Mouse (Mus musculus) layer of hippocampus, postnatal 14 days (tissue): Measurements from ENCODE around the gene Pnkd. TPM values are rescaled to one million over a fixed set of nuclear protein-coding genes. Genes with fewer than 3 reads are reported as not detected.
"Not testable (repeated sequence)": the region's sequence is repeated elsewhere in the genome, so short reads cannot be mapped to it uniquely, and the experiment has no call there.

Experiments
- DNase-seq, 2 experiments: peaks; one replicate each; pipeline ENCODE4 v3.0.0; 2021 to 2022; ENCODE audit warnings: low spot score in 2 of 2, mixed read lengths in 1 of 2
- total RNA-seq, 2 experiments: library from RNA; stranded (reverse); gene quantifications; 2 replicates each; pipeline ENCODE4 v1.2.3; 2021

Gene Pnkd
- total RNA-seq, 2 experiments from 2014 or later, result 143 to 157 TPM

- DNase-seq, result no peak
These were observed 36.7 kb downstream of the Pnkd start for GRCm38 (mm10) chr1:74321396-74321795.

DNA sequence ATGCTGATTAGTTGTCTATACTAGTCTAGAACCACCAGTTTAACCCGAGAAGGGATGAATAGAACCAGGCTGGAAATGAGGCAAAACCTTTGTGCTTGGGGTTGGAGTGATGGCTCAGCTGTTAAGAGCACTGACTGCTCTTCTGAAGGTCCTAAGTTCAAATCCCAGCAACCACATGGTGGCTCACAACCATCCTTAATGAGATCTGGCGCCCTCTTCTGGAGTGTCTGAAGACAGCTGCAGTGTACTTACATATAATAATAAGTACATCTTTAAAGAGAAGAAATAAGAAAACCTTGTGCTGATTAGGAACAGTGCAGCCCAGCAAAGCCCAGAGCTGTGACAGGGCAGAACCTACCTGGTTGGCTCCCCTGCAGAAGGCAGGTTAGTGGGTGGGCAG, 42.2 kb downstream of the Pnkd start:
- not testable (repeated sequence) for DNase-seq

DNA sequence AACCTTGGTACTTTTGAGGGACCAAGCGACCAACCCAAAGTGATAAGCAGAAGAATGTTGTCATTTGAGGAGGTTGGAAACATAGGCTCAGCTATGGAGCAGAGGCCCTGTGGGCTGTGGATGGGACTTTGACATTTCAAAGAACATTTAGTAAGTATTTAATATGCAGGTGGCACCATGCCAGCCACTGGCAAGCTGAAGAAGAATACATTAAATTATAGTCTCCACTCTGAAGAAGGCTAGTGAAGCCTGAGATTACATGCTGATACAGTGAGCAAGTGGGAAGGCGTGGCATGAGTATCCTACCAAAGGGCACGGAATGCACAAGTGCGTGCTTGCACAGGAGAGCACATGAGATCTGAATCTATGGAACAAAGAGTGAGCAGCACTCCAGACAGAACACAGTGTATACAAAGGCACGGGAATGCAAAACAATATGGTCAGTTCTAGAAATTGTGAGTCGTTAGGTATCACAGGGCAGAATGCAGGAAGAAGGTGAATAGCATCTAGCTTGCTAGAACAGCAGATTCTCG, 45.2 kb downstream of the Pnkd start:
- no peak for DNase-seq

GRCm38 (mm10) chr1:74331046-74331681, 46.4 kb downstream of the Pnkd start:
- no peak for DNase-seq

DNA sequence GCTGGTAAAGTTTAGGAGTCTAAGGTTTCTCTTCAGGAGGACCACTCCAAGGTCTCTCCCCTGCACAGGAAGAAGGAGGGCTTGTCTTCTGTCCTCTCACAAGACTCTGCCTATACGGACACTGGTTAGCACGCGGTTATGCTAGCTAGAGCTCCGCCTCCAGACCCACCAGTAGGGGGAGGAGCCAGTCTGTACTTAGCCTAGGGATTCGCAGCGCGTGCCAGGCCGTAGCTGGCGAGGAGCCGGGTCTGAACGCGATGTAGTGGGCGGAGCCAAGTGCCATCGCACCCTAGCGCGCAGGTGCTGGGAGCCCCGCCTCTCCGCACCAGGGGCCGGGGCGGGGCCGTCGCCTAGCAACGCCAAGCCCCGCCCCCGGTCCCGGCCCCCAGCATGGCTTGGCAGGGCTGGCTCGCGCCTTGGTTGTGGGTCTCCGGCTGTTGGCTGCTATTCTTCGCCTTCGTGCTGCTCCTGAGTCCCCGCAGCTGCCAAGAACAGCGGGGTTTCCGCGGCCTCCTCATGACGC, 47.6 kb downstream of the Pnkd start:
- peak; percentile 94 to 95 for DNase-seq

- DNase-seq, result no peak
These were observed 48.2 kb downstream of the Pnkd start for GRCm38 (mm10) chr1:74332930-74333329.

DNA sequence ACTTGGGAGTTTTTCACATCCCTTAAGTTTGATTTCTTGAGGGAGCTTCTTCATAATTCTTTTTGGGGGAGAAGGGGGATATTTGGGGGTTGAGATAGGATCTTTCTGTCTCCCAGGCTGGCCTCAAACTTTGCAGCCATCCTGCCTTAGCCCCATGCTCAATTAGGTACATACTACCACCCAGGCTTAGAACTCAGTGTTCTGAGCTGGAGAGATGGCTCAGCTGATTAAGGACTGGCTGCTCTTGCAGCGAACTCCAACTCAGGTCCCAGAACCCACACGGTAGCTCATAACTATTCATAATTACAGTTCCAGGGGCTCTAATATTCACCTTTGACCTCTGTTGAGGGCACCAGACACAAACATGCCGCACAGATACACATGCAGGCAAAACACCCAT, 49.9 kb downstream of the Pnkd start:
- no peak for DNase-seq

DNA sequence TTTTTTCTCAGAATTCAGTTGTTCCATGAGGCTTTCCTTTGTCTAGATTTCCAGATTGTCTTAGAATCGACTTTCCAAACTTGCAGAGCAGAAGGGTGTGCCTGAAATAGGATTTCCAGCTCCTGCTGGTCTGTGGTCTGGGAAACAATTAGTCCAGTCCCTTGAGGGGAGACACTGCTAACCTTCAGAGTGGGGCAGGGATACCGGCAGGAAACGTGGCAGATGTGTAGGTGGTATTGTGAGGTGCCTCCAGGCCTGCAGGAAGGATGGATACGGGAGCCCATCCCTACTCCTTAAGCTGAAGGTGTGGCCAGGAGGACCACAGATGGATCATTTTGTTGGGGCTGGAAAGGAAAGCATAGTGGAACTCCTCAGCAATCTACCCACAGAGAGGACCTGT, 50.3 kb downstream of the Pnkd start:
- DNase-seq, result no peak

GRCm38 (mm10) chr1:74335436-74336170, 50.9 kb downstream of the Pnkd start:
- DNase-seq, result no peak

- DNase-seq, result no peak
These were observed 52.6 kb downstream of the Pnkd start for GRCm38 (mm10) chr1:74337241-74337771.

- DNase-seq, result no peak
These were observed 53.3 kb downstream of the Pnkd start for GRCm38 (mm10) chr1:74338013-74338412.

GRCm38 (mm10) chr1:74338626-74339025, 53.9 kb downstream of the Pnkd start:
- no peak for DNase-seq

GRCm38 (mm10) chr1:74339917-74340316, 55.2 kb downstream of the Pnkd start:
- no peak for DNase-seq

DNA sequence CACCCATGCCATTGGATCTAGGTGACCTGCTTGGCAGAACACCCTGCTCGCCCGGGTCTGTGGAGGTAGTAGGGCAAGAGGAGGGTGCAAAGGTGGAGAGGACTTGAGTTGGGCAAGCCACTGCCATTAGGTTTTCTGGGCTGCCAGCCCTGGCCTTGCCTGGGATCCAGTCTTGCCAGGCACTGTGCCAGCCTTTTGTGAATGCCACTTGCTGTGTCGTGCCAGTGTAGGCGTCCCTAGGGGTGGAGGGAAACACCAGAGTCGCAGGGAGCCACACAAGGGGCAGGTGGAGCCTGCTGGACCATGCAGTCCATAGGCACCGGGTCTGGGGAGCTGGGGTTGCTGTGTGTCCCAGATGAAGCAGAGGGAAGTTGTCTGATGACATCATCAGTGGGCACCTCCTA, 55.6 kb downstream of the Pnkd start:
- DNase-seq, result peak; percentile 46 to 73

- DNase-seq, result not testable (repeated sequence)
These were observed 56.3 kb downstream of the Pnkd start for GRCm38 (mm10) chr1:74340992-74341391.

- DNase-seq, result no peak
These were observed 57.2 kb downstream of the Pnkd start for GRCm38 (mm10) chr1:74341898-74342297.

DNA sequence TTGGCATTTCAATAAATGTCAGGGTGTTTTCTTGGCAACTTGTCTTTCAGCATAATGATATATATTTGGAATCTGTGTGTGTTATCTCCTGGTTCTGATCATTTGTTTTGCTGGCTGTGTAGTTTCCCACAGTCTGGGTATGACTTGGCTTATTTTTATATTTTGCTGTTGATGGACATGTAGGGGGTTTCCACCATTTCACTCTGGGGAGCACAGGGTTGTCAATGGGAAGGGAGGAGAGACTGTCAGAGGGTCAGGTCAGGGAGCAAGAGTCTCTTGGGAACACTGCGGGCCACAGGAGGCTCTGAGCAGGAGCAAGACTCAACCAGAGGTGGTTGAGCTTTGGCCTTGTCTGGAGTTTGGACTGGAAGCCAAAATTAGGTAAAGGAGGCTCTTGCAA, 57.6 kb downstream of the Pnkd start:
- DNase-seq, result no peak

GRCm38 (mm10) chr1:74343161-74343560, 58.4 kb downstream of the Pnkd start:
- DNase-seq, result no peak

- no peak for DNase-seq
These were observed 59.6 kb downstream of the Pnkd start for GRCm38 (mm10) chr1:74344163-74344916.

- no peak for DNase-seq
These were observed 66.5 kb downstream of the Pnkd start for GRCm38 (mm10) chr1:74351185-74351769.

- no peak for DNase-seq
These were observed 67.9 kb downstream of the Pnkd start for GRCm38 (mm10) chr1:74352532-74353096.
